Mouse (Mus musculus): Measurements from ENCODE around the gene Pknox2. TPM values are rescaled to one million over a fixed set of nuclear protein-coding genes. Genes with fewer than 3 reads are reported as not detected.
A peak's percentile ranks its signal among the peaks of the same experiment; 100 is the strongest.

The Pknox2 gene
- 10 to 100 TPM; 27.6 to 31.4 TPM for total RNA-seq (2021)
- long read RNA-seq, experiment 1, partial matches to known transcripts = 8 of 12 reads
- long read RNA-seq, experiment 1, other reads (novel, unspliced or antisense) = 1 of 12 reads
- long read RNA-seq, experiment 2, transcript Pknox2-201 (13 exons, 3,632 nt) = major isoform, 8 of 21 reads
- long read RNA-seq, experiment 2, partial matches to known transcripts = 8 of 21 reads
- long read RNA-seq, experiment 2, other reads (novel, unspliced or antisense) = 4 of 21 reads

DNA sequence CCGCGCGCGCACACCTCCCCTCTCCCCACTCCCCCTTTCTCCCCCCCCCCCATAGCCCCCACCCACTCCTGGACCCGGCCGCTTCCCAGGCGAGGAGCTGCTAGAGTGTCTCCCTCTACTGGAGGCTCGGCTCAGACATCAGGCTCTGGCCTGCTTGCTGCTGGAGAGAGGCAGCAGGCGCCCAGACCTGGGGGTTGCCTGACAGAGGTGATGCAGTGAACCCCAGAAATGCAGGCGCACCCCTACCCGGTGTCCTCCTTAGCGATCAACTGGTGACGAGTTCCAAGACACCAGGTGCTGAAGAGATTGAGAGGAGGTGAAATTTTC lies at the start of gene Pknox2:
Pknox2 (minus strand) TSS at position 49 of the 327 bp plus-strand sequence.
- intact Hi-C loops (cut with DNase I; ENCODE audit: low total_unique reads) = no loop called here
- peak; percentile 85 for DNase-seq

DNA sequence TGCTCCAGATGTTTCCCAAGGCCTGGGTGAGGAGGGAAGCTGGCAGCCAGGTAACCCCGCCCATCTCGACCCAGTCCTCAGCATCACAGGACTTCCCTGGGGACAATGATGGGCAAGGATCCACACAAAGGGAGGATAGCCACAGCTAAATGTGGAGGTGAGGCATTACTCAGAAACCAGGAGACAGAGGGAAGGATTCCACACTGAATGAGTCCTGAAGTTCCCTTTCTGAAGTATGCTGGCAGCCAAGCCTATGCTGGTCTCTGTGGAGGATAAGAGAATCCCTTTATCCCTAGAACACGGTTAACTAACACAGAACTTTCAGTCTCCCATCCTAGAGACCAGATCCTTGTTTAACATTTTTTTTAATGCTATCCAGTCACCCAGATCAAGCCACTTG lies 40.8 kb upstream of the Pknox2 start:
- DNase-seq = no peak

DNA sequence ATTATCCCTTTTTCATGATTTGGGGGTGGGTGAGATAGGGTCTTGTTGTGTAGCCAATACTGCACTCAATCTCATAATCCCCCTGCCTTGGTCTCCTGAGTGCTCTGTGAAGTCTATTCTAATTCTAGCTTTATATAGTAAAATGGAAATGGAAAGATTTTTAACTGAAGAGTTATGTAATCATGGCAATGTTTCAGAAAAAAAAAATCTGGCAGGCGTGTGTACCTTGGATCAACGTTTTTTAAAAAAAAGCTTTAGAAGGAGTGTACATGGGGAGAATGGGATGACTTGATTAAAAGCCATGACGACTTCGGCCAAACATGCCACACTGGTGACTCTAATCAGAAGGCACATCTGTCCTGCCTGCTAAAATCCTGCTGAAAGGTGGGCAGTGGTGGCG lies 40.2 kb upstream of the Pknox2 start:
- intact Hi-C loops (cut with DNase I; ENCODE audit: low total_unique reads) = no loop called here
- no peak for DNase-seq

More for the DNA sequence above, 40.8 kb upstream of the Pknox2 start:
- intact Hi-C loops (cut with DNase I; ENCODE audit: low total_unique reads) = no loop called here

DNA sequence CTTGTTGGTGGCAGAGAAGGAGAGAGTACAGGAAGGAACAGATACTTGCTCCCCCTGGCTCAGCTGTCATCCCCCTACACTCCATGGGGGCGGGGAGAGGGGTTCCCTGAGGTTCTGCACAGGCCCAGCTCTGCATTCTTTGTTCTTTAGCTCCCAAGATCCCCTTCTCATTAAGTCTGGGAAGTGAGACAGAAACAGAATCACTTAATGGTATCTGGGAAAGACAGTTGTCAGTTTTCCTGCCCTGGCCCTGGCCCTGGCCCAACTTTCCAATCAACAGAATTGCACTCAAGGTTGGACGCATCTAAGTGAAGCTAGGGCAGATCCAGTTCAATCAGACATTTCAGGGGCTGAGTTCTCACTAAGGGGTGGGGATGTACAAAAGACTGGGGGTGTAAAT lies 36.0 kb upstream of the Pknox2 start:
- intact Hi-C loops (cut with DNase I; ENCODE audit: low total_unique reads) = no loop called here
- DNase-seq = no peak

DNA sequence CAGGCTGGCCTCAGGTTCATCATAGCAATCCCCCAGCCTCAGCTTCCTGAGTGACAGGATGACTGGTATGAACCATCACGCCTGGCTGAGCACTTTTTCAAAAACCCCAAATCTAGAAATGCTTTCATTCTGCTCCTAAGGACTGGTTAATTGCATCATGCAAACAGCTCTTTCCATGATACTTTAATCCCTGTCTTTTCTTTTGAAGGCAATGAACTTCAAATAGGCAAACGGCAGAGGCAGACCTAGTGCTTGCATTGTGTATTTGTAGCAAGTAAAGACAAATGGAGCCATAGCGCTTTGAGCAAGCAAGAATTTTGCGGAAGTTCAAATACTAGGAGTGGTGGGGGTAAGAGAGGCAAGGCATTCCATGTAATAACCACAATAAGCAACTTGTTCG lies 34.4 kb upstream of the Pknox2 start:
- intact Hi-C loops (cut with DNase I; ENCODE audit: low total_unique reads) = no loop called here
- DNase-seq = no peak

DNA sequence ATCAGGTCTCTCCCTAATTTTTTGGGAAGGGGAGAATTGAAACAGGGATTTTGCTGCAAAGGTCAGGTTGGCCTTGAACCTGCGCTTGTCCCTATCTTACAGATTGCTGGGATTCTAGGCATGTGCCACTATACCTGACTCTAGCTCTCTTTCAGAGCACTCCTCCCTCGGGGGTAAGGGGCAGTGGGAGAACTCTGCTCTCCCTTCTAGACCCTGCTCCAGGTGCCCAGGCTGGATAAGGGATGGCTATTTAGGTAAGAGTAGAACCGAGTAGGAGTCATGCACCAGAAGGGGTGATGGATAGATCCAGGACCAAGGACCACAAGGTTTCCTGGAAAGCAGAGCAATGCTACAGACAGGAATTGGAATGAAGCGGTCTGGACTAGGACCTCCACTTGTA lies 32.4 kb upstream of the Pknox2 start:
- intact Hi-C loops (cut with DNase I; ENCODE audit: low total_unique reads) = no loop called here
- no peak for DNase-seq

DNA sequence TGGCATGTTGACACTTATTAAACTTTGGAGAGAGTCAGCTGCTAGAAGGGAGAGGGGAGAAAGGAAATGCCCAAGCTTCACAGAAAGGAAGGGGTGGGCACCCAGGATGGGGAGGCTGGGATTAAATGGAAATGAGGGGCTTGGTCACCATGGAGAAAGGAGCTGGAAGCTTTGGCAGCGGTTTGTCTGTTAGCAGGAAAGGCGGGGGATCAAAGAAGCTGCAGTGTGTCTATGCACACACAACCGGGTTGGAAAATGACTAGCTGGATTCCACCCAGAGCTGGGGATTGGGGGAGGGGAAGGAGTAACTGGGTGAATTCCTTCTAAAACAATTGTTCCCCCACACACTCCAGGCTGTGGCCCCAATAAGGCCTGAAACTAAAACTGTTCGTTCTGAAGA lies 31.7 kb upstream of the Pknox2 start:
- intact Hi-C loops (cut with DNase I; ENCODE audit: low total_unique reads) = no loop called here
- no peak for DNase-seq

DNA sequence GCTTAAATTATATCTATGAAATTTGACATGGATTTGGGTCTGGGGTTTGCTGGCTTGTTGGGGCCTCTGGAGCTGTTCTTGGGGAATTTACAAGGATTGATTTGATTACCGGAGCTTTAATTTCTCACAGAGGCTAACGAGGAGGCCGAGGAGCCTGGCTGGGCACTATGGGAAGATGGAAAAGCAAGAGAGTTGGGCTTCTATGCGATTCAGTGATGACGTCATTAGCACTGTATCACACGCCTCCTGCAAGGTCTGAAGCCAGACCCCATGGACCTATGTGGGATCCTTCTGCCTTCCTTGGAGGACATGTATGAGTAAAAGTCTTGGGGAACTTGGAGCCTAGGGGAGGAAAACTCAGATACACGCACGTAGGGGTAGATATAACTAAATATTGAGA lies 30.3 kb upstream of the Pknox2 start:
- intact Hi-C loops (cut with DNase I; ENCODE audit: low total_unique reads) = loop anchor here (2.0 kb wide), 1 partner anchor 53 kb away; no protein-coding TSS in a partner anchor
- DNase-seq = no peak

DNA sequence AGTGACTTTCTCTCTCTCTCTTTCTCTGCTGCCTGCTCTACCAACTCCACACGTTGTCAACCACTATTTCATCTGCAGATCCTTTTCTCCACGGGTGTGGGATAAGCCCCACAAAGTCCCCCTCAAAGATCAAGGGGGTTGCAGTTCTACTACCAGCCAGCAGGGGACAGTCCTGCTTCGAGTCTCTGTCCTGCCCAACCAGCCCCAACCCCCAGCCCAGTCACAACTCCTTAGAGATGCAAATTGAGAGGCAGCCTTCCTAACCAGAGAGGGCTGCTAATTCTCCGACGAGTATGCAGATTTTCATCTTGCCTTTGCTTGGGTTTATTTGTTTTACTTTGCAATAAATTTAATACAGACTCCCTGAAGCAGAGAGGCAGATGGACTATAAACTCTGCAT lies 29.9 kb upstream of the Pknox2 start:
- DNase-seq = peak; percentile 64
- intact Hi-C loops (cut with DNase I; ENCODE audit: low total_unique reads) = loop anchor here (2.0 kb wide), 1 partner anchor 54 kb away; no protein-coding TSS in a partner anchor

DNA sequence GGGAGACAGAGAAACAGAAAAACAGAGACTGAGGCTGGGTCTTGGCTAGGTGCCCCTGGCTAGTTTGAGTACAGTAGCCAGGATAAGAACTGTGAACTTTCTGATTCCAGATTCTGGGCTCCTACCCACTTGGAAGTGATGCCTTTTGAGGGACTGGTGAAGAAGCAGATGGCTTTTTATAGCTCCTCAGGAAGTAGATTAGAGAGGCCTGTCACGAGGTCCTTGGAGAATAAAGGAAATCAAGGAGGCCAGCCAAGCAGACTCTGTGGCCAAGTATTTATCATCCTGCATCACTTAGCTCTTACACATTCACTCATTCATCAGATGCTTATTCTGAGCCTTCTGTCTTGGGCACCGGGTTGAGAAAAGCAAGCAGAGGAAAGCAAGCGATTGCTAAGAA lies 28.8 kb upstream of the Pknox2 start:
- intact Hi-C loops (cut with DNase I; ENCODE audit: low total_unique reads) = loop anchor here (2.0 kb wide), 1 partner anchor 55 kb away; no protein-coding TSS in a partner anchor
- no peak for DNase-seq

DNA sequence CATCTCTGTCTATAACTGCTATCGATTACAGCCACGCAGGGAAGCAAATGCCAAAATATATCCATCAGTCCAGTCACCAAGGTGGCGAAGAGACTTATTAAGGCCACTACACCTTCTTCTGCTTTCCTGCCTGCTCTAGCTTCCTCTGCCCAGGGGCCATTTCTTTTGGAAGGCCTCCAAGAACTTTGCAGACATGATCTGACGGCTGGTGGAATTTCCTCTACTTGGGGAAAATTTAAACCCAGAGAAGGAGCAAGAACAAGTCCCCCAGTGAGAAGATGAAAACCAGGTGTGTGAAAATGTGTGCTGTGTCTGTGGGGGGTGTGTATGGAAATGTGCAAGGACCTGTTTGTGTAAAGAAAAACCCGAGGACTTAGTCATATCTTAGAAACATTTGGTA lies 26.2 kb upstream of the Pknox2 start:
- DNase-seq = no peak
- intact Hi-C loops (cut with DNase I; ENCODE audit: low total_unique reads) = no loop called here

DNA sequence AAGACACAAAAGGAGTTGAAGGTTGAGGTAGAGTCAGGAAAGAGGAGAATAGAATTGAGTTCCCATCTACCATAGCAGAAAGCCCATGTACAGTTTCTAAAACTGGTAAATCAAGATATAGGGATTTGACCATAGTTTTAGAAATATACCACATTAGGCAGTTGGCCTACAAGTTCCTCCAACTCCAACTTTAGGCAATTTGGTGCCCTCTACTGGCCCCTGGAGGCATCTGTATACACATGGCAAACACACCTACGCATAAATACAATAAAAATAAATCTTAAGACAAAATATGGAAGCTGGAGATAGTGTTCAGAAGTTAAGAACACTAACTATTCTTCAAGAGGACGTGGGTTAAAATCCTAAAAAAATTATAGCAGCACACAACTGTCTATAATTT lies 19.7 kb upstream of the Pknox2 start:
- intact Hi-C loops (cut with DNase I; ENCODE audit: low total_unique reads) = no loop called here

DNA sequence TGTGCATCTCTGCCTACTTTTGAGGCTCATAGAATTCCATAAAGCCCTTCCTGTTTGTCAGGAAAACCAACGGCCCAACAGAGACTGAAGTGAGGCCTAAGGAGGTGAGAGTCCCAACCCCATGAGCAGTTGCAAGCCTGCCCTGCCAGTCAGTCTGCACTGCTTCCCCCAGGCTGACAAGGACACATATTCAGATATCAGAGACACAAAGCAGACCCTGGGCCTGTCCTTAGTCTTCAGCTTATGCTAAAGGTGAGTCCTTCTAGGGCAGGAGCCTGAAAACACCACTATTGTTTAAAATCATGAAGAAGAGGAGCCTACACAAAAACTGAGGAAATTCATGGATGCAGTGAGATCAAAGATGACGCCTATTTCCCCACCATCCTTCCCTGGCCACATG lies 13.5 kb upstream of the Pknox2 start:
- intact Hi-C loops (cut with DNase I; ENCODE audit: low total_unique reads) = no loop called here
- no peak for DNase-seq

More for the DNA sequence above, 19.7 kb upstream of the Pknox2 start:
- DNase-seq = no peak

DNA sequence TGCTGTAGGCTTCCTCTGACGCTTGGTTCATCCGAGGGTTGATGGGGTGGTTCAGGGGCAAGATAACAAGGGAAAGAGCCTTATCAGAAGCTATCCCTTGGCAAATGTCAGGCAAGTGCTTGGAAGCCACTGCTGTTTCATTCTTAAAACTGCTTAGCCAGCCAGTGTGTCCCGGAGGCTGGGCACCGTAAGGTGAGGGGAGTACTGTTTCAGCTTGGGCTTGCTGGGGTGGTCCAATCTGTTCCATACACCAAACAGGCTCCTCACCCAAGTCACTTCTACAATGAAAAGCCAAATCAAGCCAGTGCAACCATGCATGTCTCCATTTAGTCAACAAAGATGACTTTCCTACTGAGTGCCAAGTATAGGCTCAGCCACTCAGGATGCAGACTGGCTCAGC lies 679 bp upstream of the Pknox2 start:
- intact Hi-C loops (cut with DNase I; ENCODE audit: low total_unique reads) = no loop called here
- DNase-seq = no peak

DNA sequence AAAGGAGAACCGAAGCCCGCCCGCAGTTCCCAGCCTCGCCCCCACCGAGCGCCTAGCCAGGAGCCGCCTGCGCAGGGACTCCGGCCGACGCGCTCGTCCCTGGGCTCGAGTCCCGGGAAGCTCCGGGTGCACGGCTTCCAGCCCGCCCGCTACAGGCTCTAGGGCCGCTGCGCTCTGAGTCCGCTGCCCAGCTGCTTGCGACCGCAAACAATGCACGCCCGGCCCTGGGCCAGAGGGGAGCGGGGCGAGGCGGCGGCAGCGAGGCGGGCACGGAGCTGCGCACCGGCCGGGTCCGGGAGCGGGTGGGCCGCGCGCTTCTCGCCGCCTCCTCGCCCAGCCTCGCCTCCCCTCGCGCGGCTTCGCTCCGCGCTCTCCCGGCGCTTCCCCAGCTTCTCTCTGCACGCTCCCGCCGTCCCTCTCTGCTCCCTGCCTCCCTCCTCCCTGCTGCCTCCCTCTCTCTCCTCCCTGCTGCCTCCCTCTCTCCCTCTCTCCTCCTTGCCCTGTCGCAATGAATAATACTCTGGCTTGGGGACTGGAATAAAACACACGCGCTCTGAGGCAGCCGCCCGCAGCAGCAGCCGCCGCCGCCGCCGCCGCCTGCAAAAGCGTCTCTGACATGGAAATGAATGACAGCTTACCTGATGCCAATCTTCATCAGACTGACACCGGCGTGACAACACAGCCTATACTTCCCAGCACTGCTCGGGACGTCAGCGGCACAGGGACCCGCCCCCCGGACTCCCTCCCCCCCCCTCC lies 426 bp downstream of the Pknox2 start:
- intact Hi-C loops (cut with DNase I; ENCODE audit: low total_unique reads) = no loop called here
- DNase-seq = peak; percentile 80

DNA sequence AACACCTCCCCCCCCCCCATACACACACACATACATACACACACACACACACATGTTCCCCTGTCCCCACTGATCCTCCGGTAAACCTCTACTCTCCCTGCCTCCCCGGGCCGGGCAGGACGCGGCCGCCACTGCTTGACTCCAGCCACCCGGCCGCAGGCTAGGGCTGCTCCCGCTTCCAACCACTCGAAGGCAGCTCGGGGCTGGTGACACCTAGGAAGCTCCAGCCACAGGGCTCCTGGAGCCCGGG lies 929 bp downstream of the Pknox2 start:
- no peak for DNase-seq
- intact Hi-C loops (cut with DNase I; ENCODE audit: low total_unique reads) = no loop called here

DNA sequence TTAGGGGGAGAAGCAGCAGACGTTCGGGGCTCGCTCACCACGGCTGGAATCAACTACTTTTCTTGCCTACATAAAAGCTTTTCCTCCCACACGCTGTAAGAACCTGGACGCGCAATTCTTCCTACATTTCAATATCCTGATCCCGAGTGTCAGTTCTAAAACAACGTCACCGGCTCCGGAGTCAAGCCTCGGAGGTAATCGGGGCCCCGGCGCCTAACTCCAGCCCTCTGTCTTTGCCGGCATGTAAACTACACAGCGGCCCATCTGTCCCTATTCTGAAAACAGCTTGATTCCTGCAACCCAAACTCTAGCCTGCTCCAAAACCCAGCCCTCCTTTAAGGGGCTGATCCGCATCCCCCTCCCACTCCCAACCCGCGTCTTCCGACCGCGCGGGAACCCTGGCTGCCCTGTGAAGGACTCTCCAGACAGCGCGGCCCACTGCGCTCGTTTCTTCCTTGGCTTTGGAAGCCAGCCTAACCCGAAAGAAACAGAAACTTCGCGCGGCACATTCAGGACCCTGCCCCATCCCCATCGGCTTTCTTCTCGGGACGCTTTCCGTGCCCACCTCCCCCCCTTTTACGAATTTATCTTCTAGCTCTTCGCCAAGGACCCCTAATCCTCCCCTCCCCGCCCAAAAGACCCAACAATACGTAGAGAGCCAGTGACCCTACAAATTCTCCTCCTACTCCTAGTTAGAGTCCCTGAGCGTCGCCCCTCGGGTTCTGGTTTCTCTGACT lies 1.4 kb downstream of the Pknox2 start:
- DNase-seq = peak; percentile 51

DNA sequence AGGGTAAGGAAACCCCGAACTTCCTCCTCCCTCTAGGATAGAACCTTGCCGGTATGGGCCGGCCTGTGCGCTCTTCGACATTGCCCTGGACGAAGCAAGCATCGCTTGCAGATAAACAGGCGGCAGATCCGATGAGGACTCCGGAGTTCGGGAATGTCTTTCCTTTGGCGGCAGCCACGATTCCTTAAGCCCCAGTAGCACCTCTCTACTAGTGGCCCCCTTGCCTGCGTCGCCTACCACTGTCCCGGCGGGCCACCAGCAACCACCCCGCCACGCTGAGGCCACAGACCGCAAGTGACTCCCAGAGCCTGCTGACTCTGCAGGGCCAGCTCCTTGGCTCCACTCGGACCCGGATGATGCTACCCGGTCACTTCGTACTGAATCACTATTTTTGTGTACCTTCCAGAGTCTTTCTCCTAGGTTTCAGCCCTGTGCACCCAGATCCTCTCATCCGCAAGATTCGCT lies 2.0 kb downstream of the Pknox2 start:
- DNase-seq = peak; percentile 67
- intact Hi-C loops (cut with DNase I; ENCODE audit: low total_unique reads) = no loop called here

More for the DNA sequence above, 1.4 kb downstream of the Pknox2 start:
- intact Hi-C loops (cut with DNase I; ENCODE audit: low total_unique reads) = no loop called here

DNA sequence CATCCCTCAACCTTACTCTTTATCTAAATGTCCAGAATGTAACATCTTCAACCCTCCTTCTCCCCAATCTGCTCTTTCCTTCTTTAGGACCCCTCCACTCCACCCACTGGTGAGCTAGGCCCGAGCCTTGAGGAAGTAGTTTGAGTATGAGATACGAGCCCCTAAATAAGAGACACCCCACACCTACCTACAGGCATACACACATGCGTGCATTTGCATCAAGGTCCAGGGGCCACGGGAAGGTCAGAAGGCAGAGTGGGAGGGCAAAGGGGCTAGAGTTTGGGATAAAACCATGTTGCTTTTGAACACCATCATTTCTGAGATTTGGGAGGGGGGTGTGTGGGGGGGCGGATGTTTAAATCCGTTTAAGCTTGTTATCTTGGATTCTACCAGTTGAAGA lies 2.5 kb downstream of the Pknox2 start:
- no peak for DNase-seq
- intact Hi-C loops (cut with DNase I; ENCODE audit: low total_unique reads) = no loop called here

DNA sequence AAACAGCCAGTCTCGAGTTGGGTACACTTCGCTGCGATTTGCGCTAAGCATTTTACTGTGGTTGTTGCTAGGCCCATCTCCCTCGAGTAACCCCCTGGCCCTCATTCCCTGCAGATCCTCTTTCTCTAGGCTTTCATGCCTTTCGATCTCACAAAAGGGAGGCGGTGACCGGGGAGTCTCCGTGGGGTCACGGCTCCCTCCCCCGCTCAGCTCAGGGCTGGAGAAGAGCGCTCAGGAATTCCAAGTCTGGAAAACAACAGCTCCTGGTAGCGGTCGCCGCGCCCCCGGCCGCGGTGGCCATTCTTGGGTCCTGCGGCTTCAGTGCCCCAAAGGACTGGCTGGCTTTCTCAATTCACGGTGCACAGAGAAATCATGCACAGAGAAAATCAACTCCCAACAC lies 3.0 kb downstream of the Pknox2 start:
- peak; percentile 41 for DNase-seq
- intact Hi-C loops (cut with DNase I; ENCODE audit: low total_unique reads) = no loop called here

Data from gastrocnemius, postnatal 14 days (tissue).